Mouse (Mus musculus) MEL (cell line): ENCODE measurements around the gene Slc38a7. TPM values are rescaled to one million over a fixed set of nuclear protein-coding genes. Genes with fewer than 3 reads are reported as not detected.

ENCODE experiments used
- DNase-seq: peaks from one replicate; pipeline ENCODE4 v3.0.0; 2011; ENCODE audit warnings: low read depth, low spot score
- H3K27ac ChIP-seq: 2 replicates; pipeline ENCODE4 v1.5.1; 2012; ENCODE audit warnings: low read depth, mild to moderate bottlenecking, control low read depth, low read length, moderate library complexity; ENCODE audit not compliant: control insufficient read depth
- H3K27me3 ChIP-seq, 2 experiments: fragments of 150-350 bp in 1 of 2; sonication (generic) in 1 of 2; 2 replicates each; pipeline ENCODE4 v1.6.1; 2012; ENCODE audit warnings: low read length in 2 of 2, mild to moderate bottlenecking in 2 of 2, improper control_type of control experiment in 1 of 2, moderate library complexity in 1 of 2; ENCODE audit not compliant: insufficient read depth in 2 of 2, control insufficient read depth in 1 of 2
- H3K36me3 ChIP-seq, 2 experiments: 2 replicates each; pipeline ENCODE4 v1.6.1; 2012 to 2014; ENCODE audit warnings: low read length in 2 of 2, improper control_type of control experiment in 1 of 2, inconsistent platforms in 1 of 2, mild to moderate bottlenecking in 1 of 2; ENCODE audit not compliant: insufficient read depth in 2 of 2, control insufficient read depth in 1 of 2
- H3K4me1 ChIP-seq, 2 experiments: fragments of 150-350 bp in 1 of 2; sonication (generic) in 1 of 2; 2 replicates each; pipeline ENCODE4 v1.6.1; 2012; ENCODE audit warnings: low read length in 2 of 2, improper control_type of control experiment in 1 of 2, mild to moderate bottlenecking in 1 of 2; ENCODE audit not compliant: insufficient read depth in 2 of 2, control insufficient read depth in 1 of 2
- H3K4me3 ChIP-seq, 2 experiments: fragments of 150-350 bp in 1 of 2; sonication (generic) in 1 of 2; 2 replicates each; pipeline ENCODE4 v1.5.1; 2012; ENCODE audit warnings: low read depth in 2 of 2, low read length in 2 of 2, mild to moderate bottlenecking in 2 of 2, moderate library complexity in 2 of 2, control low read depth in 1 of 2, improper control_type of control experiment in 1 of 2; ENCODE audit not compliant: control insufficient read depth in 1 of 2, insufficient read depth in 1 of 2
- H3K79me2 ChIP-seq: 2 replicates; pipeline ENCODE4 v1.6.1; 2012; ENCODE audit warnings: mild to moderate bottlenecking, low read length, moderate library complexity; ENCODE audit not compliant: control insufficient read depth, poor library complexity, insufficient read depth
- H3K9ac ChIP-seq: 2 replicates; pipeline ENCODE4 v1.6.1; 2012; ENCODE audit warnings: low read depth, mild to moderate bottlenecking, control low read depth, low read length, moderate library complexity; ENCODE audit not compliant: control insufficient read depth, poor library complexity, severe bottlenecking
- H3K9me3 ChIP-seq: fragments of 150-350 bp; sonication (generic); replicated peaks from 2 replicates; pipeline ENCODE4 v1.6.1; 2012; ENCODE audit warnings: mild to moderate bottlenecking, low read length, improper control_type of control experiment, moderate library complexity; ENCODE audit not compliant: insufficient read depth
- BHLHE40 ChIP-seq: IDR thresholded peaks from 2 replicates; pipeline ENCODE4 v1.6.1; 2012; ENCODE audit warnings: low read depth, mild to moderate bottlenecking, inconsistent platforms, low read length, improper control_type of control experiment, borderline replicate concordance
- CHD1 ChIP-seq: IDR thresholded peaks from 2 replicates; pipeline ENCODE4 v1.6.1; 2012; ENCODE audit warnings: low read depth, mild to moderate bottlenecking, inconsistent platforms, low read length, improper control_type of control experiment
- CHD2 ChIP-seq: IDR thresholded peaks from 2 replicates; pipeline ENCODE4 v1.6.1; 2011; ENCODE audit warnings: low read length, improper control_type of control experiment
- CTCF ChIP-seq, 3 experiments: IDR thresholded peaks in 2 of 3; conservative IDR thresholded peaks in 1 of 3; 2 replicates each; pipeline ENCODE4 v1.5.1; 2011 to 2012; ENCODE audit warnings: low read length in 3 of 3, low read depth in 2 of 3, mild to moderate bottlenecking in 2 of 3, improper control_type of control experiment in 1 of 3, inconsistent platforms in 1 of 3, mixed read lengths in 1 of 3, moderate library complexity in 1 of 3; ENCODE audit not compliant: control insufficient read depth in 1 of 3, insufficient read depth in 1 of 3, poor library complexity in 1 of 3, severe bottlenecking in 1 of 3
- E2F4 ChIP-seq: IDR thresholded peaks from 2 replicates; pipeline ENCODE4 v1.6.1; 2011; ENCODE audit warnings: low read depth, low read length, improper control_type of control experiment, borderline replicate concordance
- ELF1 ChIP-seq: IDR thresholded peaks from 2 replicates; pipeline ENCODE4 v1.6.1; 2014; ENCODE audit warnings: low read depth, mild to moderate bottlenecking, inconsistent platforms, low read length, improper control_type of control experiment, moderate library complexity
- EP300 ChIP-seq, 2 experiments: IDR thresholded peaks; 2 replicates each; pipeline ENCODE4 v1.6.1; 2011; ENCODE audit warnings: improper control_type of control experiment in 2 of 2, low read length in 2 of 2, low read depth in 1 of 2, mild to moderate bottlenecking in 1 of 2
- ETS1 ChIP-seq: IDR thresholded peaks from 2 replicates; pipeline ENCODE4 v1.6.1; 2012; ENCODE audit warnings: low read depth, mild to moderate bottlenecking, inconsistent platforms, low read length, improper control_type of control experiment, moderate library complexity
- GATA1 ChIP-seq: IDR thresholded peaks from 2 replicates; pipeline ENCODE4 v1.6.1; 2011; ENCODE audit warnings: low read depth, low read length, improper control_type of control experiment
- HCFC1 ChIP-seq: IDR thresholded peaks from 2 replicates; pipeline ENCODE4 v1.6.1; 2012; ENCODE audit warnings: low read depth, mild to moderate bottlenecking, inconsistent platforms, low read length, improper control_type of control experiment, moderate library complexity
- KAT2A ChIP-seq: conservative IDR thresholded peaks from 2 replicates; pipeline ENCODE4 v1.6.1; 2012; ENCODE audit warnings: low read depth, low read length, improper control_type of control experiment, inconsistent platforms
- MAFK ChIP-seq: IDR thresholded peaks from 2 replicates; pipeline ENCODE4 v1.6.1; 2011; ENCODE audit warnings: low read depth, mild to moderate bottlenecking, low read length, improper control_type of control experiment, borderline replicate concordance
- MAX ChIP-seq: IDR thresholded peaks from 2 replicates; pipeline ENCODE4 v1.6.1; 2011; ENCODE audit warnings: low read length, improper control_type of control experiment
- MAZ ChIP-seq: IDR thresholded peaks from 2 replicates; pipeline ENCODE4 v1.6.1; 2012; ENCODE audit warnings: low read depth, mild to moderate bottlenecking, inconsistent platforms, low read length, improper control_type of control experiment
- MXI1 ChIP-seq: IDR thresholded peaks from 2 replicates; pipeline ENCODE4 v1.6.1; 2011; ENCODE audit warnings: mild to moderate bottlenecking, low read depth, low read length, improper control_type of control experiment
- MYC ChIP-seq: IDR thresholded peaks from 2 replicates; pipeline ENCODE4 v1.6.1; 2011; ENCODE audit warnings: low read depth, mild to moderate bottlenecking, low read length, improper control_type of control experiment, moderate library complexity
- NELFE ChIP-seq: IDR thresholded peaks from 2 replicates; pipeline ENCODE4 v1.6.1; 2011; ENCODE audit warnings: low read depth, low read length, improper control_type of control experiment
- NRF1 ChIP-seq: IDR thresholded peaks from 2 replicates; pipeline ENCODE4 v1.6.1; 2014; ENCODE audit warnings: low read depth, mild to moderate bottlenecking, inconsistent platforms, low read length, improper control_type of control experiment, moderate library complexity; ENCODE audit not compliant: poor library complexity, insufficient read depth, severe bottlenecking
- POLR2A ChIP-seq, 2 experiments: IDR thresholded peaks; 2 replicates each; pipeline ENCODE4 v1.6.1; 2011 to 2012; ENCODE audit warnings: low read length in 2 of 2, mild to moderate bottlenecking in 2 of 2, control low read depth in 1 of 2, improper control_type of control experiment in 1 of 2, low read depth in 1 of 2, moderate library complexity in 1 of 2; ENCODE audit not compliant: control insufficient read depth in 1 of 2, insufficient read depth in 1 of 2, poor library complexity in 1 of 2
- POLR2AphosphoS2 ChIP-seq: IDR thresholded peaks from 2 replicates; pipeline ENCODE4 v1.6.1; 2011; ENCODE audit warnings: low read length, improper control_type of control experiment
- POLR2AphosphoS5 ChIP-seq: IDR thresholded peaks from 2 replicates; pipeline ENCODE4 v1.6.1; 2012; ENCODE audit warnings: low read depth, borderline replicate concordance, mild to moderate bottlenecking, inconsistent platforms, low read length, moderate library complexity, mixed read lengths
- RAD21 ChIP-seq: IDR thresholded peaks from 2 replicates; pipeline ENCODE4 v1.6.1; 2011; ENCODE audit warnings: mild to moderate bottlenecking, low read depth, low read length, improper control_type of control experiment
- SIN3A ChIP-seq: IDR thresholded peaks from 2 replicates; pipeline ENCODE4 v1.6.1; 2012; ENCODE audit warnings: low read length, improper control_type of control experiment, inconsistent platforms
- TBP ChIP-seq: IDR thresholded peaks from 2 replicates; pipeline ENCODE4 v1.8.0; 2011; ENCODE audit warnings: low read depth, low read length, improper control_type of control experiment
- TCF12 ChIP-seq: IDR thresholded peaks from 2 replicates; pipeline ENCODE4 v1.6.1; 2014; ENCODE audit warnings: low read depth, mild to moderate bottlenecking, inconsistent platforms, low read length, improper control_type of control experiment, moderate library complexity
- UBTF ChIP-seq: IDR thresholded peaks from 2 replicates; pipeline ENCODE4 v1.6.1; 2012; ENCODE audit warnings: low read depth, mild to moderate bottlenecking, inconsistent platforms, low read length, improper control_type of control experiment, moderate library complexity, borderline replicate concordance; ENCODE audit not compliant: insufficient read depth
- USF1 ChIP-seq: IDR thresholded peaks from 2 replicates; pipeline ENCODE4 v1.6.1; 2014; ENCODE audit warnings: low read depth, mild to moderate bottlenecking, inconsistent platforms, low read length, improper control_type of control experiment, moderate library complexity
- USF2 ChIP-seq, 2 experiments: IDR thresholded peaks; 2 replicates each; pipeline ENCODE4 v1.6.1; 2011 to 2012; ENCODE audit warnings: improper control_type of control experiment in 2 of 2, low read length in 2 of 2, borderline replicate concordance in 1 of 2, inconsistent platforms in 1 of 2, low read depth in 1 of 2, mild to moderate bottlenecking in 1 of 2; ENCODE audit not compliant: insufficient read depth in 1 of 2
- ZKSCAN1 ChIP-seq: IDR thresholded peaks from 2 replicates; pipeline ENCODE4 v1.6.1; 2012; ENCODE audit warnings: low read depth, mild to moderate bottlenecking, inconsistent platforms, low read length, improper control_type of control experiment, moderate library complexity
- ZNF384 ChIP-seq: IDR thresholded peaks from 2 replicates; pipeline ENCODE4 v1.6.1; 2012; ENCODE audit warnings: low read depth, mild to moderate bottlenecking, inconsistent platforms, low read length, improper control_type of control experiment
- polyA plus RNA-seq, 2 experiments: library from polyadenylated mRNA; stranded (reverse) in 1 of 2; unstranded in 1 of 2; fragments of >175 nt in 1 of 2; fragments of >200 nt in 1 of 2; gene quantifications; 2 replicates each; pipeline versions ENCODE4 v1.2.1 to v1.2.4; 2012; ENCODE audit warnings: low replicate concordance in 2 of 2, low read depth in 1 of 2; ENCODE audit not compliant: insufficient read length in 2 of 2, insufficient read depth in 1 of 2, missing spikeins in 1 of 2
- total RNA-seq: library from RNA; depleted of rRNA; stranded (reverse); fragments of 300-350 nt; gene quantifications from 2 replicates; pipeline ENCODE4 v1.2.3, GENCODE M21; 2012

The Slc38a7 gene
- total and polyA plus RNA-seq, 3 experiments, result 2.5 to 6.5 TPM; not detected in 1

- peak in 1 of 2 experiments; percentile 47; a peak in 2 of 4 replicates for TF ChIP-seq EP300 (IDR thresholded peaks at IDR 0.05; ENCODE audit: low read depth in 1 of 2, low read length in 2 of 2)
- TF ChIP-seq ELF1, result peak; percentile 55; the same call in 1 of the 2 replicates
- TF ChIP-seq MAX, result peak; percentile 49; the same call in 1 of the 2 replicates
- TF ChIP-seq TCF12, result peak; percentile 47; the same call in 1 of the 2 replicates
Observed at GRCm38 (mm10) chr8:95888285-95889136, 35.2 kb upstream of the Slc38a7 start, which contains the start of gene Got2 (continued).

DNA sequence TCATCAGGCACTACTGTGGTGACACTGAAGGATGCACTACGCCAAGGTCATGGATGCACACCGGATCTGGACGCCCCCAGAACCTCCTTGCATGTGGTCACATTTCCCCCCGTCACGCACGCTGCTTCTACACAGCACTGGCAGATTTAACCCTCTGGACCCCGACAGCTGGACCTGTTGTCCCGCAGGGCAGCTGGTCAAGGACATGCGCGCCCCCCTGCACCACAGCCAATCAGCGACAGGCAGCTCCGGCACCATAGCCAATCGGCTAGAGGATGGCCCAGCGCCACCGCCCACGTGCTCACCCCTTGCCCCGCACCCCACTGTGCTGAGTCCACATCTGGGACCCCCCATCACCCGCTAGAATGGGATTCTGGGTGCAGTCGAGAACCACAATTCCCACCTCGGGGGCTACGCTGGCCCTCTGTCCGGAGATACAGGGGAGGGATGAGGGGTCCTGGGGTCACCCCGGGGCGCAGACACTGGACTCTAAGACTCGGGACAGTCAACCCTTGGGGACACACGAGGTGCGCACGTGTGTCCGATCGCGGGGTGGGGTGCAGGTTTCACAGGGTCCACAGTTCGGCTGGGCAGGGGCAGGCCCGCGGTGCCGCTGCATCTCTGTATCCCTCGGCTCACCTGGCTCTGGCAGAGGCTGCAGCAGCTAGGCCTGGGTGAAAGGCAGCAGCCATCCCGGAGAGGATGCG is 34.4 kb upstream of the Slc38a7 start:
- H3K9ac ChIP-seq, result peak overlapping the region; percentile 84
- peaks cover 2 to 13% of the 10 kb centered on the region in 2 experiments for H3K4me1 ChIP-seq
- peaks cover 47% of the 10 kb centered on the region for H3K79me2 ChIP-seq
- peaks cover 0 to 21% of the 10 kb centered on the region in 2 experiments; a peak in 2 of 4 replicates for H3K36me3 ChIP-seq
- peak; percentile 85 for DNase-seq
- peak overlapping the region; percentile 60 for H3K27ac ChIP-seq
- H3K9me3 ChIP-seq, result no peaks in the 10 kb centered on the region
- no peaks in the 10 kb centered on the region; a peak in 1 of 4 replicates for H3K27me3 ChIP-seq
- H3K4me3 ChIP-seq, result peak overlapping the region; percentile 65 to 87
- TF ChIP-seq NELFE (no peak; the same call in 1 of the 2 replicates), MAX (peak; percentile 88), ZNF384 (no peak), MAFK (no peak), ETS1 (no peak; the same call in 1 of the 2 replicates), KAT2A (no peak), SIN3A (peak; percentile 73), USF1 (peak; percentile 89), ELF1 (no peak), MAZ (peak; percentile 23; the same call in 1 of the 2 replicates), HCFC1 (peak; percentile 62; the same call in 1 of the 2 replicates), TBP (0 out of 2 replicates have a peak, but pooled peaks have one; percentile 2), UBTF (no peak), RAD21 (no peak), MYC (peak; percentile 79), BHLHE40 (no peak), GATA1 (no peak), NRF1 (peak; percentile 62), CHD1 (no peak), TCF12 (no peak), E2F4 (no peak), CHD2 (0 out of 2 replicates have a peak, but pooled peaks have one; percentile 42), EP300 (IDR thresholded peaks at IDR 0.05; ENCODE audit: low read depth in 1 of 2, low read length in 2 of 2) (no peak), ZKSCAN1 (no peak), POLR2A (IDR thresholded peaks at IDR 0.05; ENCODE audit: control insufficient read depth in 1 of 2, insufficient read depth in 1 of 2, low read depth in 1 of 2, low read length in 2 of 2, poor library complexity in 1 of 2) (no peak; a peak in 1 of 4 replicates), CTCF (IDR thresholded peaks at IDR 0.05 in 2 of 3, conservative IDR thresholded peaks at IDR 0.05 in 1 of 3; ENCODE audit: control insufficient read depth in 1 of 3, insufficient read depth in 1 of 3, low read depth in 2 of 3, low read length in 3 of 3, poor library complexity in 1 of 3, severe bottlenecking in 1 of 3) (no peak), POLR2AphosphoS2 (no peak), MXI1 (peak; percentile 82), USF2 (IDR thresholded peaks at IDR 0.05; ENCODE audit: borderline replicate concordance in 1 of 2, insufficient read depth in 1 of 2, low read depth in 1 of 2, low read length in 2 of 2) (0 out of 4 replicates have a peak, but pooled peaks of 1 of the 2 experiments have one; percentile 10), POLR2AphosphoS5 (no peak)
